Mouse (Mus musculus): ENCODE data around the gene Uchl1.

The Uchl1 gene

DNA sequence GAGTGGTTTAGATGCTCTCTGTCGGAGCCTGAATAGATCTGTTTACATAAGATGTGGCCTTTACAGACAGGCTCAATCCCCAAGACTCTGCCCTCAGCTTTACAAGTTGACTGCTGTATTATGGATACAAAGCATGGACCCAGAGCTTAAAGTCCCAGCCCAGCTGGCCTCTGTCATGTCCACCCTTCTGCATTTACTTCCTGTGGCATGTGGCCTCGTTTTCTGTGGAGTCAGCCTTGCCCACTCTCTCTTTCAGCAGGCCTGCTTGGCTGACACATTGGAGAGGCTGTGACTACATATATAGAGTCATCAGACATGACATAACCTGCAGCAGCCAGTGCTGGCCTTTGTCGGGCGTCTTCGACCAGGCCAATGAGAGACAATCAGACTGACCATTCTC lies 32.0 kb downstream of the Uchl1 start:
- DNase-seq (ENCODE audit: low read depth), result no peak

DNA sequence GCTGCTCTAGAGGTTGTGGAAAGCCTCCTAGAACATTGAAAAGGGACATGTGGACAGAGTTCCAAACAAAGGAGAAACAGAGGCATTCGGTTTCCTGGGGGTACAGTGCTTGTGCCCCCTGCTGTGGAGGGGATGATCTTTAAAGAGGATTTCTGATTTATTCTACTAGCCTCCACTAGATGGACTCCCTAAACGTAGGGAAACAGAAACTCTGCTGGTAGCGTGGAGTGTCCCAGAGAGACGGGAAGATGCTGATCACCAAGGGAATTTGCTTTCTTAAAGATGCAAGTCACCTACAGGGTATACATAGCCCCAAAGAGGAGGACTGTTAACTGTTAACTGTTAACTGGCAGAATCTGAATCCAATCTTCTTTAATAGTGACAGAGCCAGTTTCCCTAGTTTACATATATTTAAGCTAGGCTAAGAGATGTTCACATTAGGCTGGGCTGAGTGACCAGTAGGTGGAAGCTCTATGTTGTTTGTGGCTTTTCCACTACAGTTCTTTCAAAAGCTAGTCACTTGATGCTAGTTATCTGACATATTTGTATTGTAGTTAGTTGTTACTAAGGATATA lies 34.6 kb downstream of the Uchl1 start:
- no peak for DNase-seq (ENCODE audit: low read depth)

DNA sequence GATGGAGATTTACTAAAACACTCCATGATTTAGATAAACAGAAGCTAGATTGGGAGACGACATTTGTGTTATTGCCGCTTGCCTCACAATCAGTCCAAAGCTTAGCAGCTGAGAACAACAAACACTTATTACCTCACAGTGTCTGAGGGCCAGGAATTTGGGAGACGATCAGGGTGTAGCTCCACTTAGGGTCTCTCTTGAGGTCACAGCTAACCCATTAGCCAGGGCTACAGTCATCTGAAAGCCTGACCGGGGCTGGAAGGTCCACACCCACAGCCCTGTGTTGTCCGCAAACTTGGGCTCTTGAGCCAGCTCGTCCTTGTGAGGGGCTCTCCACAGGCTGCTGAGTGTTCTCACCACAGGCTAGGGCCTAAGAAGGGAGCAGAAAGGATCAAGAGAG lies 36.9 kb downstream of the Uchl1 start:
- DNase-seq (ENCODE audit: low read depth), result no peak

DNA sequence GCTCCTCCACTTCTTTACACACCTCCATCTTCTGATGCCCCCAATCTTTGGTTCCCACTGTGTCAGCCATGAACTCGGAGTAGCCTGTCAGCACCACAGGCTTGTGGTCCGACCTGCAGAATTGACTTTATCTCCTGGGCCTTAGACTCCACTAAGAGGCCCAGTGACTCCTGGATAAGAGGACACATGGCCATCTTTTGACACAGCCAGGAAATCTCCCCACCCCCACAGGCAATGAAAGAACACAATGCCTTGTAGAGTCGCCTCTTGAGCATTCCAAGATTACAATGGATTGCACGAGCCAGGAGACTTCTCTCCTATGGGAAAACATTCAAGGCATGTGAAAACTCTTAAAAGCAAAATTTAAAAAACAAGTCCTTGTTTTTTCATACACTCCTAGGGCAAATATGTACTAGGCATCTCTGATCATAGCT lies 39.6 kb downstream of the Uchl1 start:
- no peak for DNase-seq (ENCODE audit: low read depth)

DNA sequence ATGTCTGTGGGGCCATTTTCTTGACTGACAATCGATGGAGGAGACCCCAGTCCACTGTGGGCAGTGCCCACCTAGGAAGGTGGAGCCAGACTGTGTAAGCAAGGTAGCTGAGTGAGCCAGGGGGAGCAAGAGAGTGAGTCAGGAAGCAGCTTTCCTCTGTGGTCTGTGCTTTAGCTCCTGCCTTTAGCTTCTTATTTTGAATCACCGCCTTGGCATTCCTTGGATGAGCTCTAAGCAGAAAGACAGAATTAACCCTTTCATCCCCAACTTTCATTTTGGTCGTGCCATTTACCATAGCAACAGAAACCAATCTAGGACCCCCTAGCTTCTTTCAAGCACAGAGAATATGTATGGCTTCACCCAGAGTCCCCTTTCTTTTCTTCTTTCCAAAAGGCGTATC lies 42.0 kb downstream of the Uchl1 start:
- no peak for DNase-seq (ENCODE audit: low read depth)

DNA sequence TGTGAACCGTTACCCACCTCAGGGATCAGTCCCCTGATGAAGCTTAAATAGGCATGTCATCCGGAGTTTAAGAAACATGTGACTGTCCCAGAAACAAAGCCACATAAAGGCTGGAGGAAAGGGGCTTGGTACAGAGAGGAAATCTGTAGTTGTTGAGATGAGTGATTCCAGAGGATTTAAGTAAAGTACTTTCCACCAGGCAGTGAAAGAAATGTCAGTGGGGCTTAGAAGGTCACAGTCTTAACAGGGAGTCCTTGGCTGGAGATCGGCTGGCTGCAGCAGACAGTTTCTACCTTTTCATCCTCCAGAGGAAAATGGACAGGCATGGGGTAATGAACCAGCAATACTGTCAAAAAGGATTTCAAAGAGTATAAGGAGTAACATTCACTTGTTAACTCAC lies 42.5 kb downstream of the Uchl1 start:
- no peak for DNase-seq (ENCODE audit: low read depth)

DNA sequence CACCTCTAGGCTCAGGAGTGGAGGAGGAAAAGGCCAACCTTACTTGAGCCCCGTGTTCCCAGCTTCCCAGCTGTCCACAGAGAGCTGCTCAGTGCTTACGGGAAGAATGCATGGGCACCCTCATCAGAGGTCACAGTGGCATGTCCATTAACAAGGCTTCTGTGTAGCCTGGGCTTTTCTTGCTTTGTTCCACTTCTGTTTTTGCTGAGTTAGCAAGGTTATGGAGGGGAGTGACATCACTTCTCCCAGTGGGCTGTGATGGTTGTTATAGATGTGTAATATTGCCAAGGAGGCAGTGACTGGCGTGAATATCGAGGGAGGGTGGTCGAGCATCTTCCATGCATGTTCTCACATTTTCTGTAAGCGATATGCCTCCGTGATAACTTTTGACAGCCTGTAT lies 43.0 kb downstream of the Uchl1 start:
- no peak for DNase-seq (ENCODE audit: low read depth)

DNA sequence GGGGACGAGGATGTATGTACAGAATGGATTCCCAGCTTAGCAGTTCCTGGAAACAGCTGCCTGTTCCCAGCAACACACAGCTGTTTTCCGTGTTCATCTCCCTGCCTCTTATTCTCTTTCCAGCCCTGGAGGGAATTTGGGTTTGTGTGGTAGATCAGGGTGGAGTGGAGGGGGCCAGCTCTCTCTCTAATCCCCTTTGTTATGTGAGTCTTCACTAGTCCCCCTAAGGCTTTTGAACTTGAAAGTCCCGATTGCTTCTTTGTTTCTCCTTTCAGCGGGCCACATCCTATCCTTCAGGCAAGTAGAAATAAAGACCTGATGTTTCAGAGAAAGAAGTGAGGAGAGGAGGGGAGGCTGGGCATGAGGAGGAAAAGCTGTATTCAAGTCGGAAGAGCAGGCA lies 45.0 kb downstream of the Uchl1 start:
- no peak for DNase-seq (ENCODE audit: low read depth)

DNA sequence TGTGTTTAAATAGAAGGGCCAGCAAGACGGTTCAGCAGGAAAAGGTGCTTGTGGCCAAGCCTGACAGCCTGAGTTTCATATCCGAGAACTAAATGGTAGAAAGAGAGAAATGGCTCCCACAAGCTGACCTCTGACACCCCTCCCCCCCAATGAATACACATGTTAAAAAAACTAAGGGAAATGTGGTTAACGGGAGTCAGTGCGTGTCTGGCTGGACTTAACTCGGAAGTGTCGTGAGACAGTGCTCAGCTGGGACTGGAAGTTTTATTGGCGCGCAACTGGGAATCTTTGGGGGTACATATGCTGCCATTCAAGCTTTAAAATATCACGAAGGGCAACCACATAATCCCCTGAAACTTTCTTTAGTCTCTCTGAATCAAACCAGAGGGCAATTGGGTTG lies 46.7 kb downstream of the Uchl1 start:
- DNase-seq (ENCODE audit: low read depth), result no peak

DNA sequence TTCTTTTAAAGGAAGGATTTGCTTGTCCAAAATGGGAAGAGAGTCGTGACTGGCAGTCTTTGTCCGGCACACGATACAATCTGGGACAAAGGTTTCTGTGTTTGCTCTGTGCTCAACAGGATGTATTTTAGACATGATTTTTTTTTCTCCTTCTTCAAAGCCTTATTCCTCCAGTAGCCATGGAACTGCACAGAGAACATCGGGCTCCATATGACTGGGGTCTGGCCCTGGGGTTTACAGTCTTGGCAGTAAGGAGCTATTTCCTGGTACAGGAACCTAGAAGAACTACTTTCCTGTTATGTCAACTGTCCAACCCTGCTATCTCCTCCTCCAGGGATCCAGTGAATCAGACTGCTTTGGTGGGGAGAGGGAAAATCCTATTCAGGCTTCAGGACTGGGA lies 47.1 kb downstream of the Uchl1 start:
- DNase-seq (ENCODE audit: low read depth), result no peak

DNA sequence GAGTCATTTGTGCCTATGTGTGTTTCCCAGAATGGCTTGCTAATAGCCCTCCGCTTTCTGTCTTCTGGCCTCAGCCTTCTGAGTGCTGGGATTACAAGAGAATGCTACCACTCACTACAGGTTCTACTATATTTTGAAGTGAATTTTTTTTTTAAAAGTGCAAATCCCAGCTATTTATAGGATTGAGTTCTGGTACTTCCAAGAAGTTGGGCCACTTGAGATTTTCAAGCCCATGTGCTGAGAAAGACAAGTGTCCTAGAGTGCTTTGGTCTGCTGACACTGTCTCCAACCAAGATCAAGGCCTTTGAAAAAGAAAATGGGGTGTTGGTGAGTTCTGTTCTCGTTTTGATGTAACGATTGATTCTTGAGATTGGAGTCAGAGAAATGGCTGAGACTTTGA lies 47.7 kb downstream of the Uchl1 start:
- DNase-seq (ENCODE audit: low read depth), result no peak

DNA sequence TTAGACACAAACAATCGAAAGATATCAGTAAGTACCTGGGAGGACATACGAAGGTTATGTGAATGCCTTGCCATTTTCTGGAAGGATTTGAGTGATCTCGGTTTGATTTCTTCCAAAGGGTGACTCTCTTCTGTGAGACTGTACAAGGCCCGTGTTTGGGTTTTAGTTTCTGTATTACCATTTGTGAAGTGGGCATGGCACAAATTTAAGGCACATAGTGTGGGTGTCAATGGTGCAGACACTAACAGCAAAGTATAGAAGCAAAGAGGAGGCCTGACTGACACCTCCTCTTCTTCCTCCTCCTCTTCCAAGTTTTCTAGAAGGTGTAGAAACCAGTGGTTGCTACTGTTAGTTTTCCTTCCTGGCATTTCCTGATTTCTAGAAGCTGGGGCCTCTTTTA lies 53.4 kb downstream of the Uchl1 start:
- no peak for DNase-seq (ENCODE audit: low read depth)

DNA sequence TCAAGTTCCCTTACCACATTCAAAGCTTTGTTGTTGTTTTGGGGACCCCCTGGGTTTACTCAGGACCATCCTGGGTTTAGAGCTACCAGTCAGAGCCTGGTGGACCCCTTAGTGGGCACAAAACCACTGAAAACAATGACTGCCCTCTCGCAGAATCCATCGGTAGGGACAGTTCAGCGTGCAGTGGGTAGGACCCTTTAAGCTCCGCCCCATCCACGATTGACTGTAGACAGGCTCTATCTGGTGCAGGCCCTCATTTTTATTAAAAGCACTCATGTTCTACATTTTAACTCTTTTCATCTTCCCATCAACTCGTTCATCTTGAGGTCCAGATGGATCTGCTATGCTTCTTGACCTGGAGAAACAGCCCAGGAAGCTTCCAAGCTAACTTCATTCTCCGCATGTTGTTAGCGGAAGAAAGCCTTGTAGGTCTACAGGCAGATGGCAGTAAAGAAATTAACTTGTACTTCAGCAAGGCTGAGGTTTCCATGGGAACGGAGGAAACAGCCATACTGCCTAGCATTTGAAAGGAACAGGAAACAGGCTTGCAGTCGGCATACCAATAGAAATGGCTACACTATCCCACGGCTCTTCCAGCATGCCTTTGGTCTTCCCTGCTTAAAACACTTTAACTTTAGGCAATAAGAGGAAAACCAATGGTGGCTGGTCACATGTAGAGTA lies 54.9 kb downstream of the Uchl1 start:
- no peak for DNase-seq (ENCODE audit: low read depth)

DNA sequence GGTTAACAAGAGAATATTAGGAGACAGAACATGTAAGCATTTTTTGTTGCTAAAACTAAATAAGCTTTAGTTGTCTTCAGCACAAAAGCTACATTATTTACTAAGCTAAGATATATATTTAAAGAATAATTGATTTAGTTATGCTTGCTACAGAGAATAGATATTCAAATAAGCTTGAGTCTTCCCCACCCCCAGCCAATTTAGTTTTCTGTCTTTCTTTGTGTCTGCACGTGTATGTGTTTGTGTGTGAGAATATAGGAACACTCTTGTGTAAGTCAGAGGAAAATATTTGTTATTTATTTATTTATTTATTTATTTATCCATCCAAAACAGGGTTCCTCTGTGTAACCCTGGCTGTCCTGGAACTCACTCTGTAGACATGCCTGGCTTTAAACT lies 55.4 kb downstream of the Uchl1 start:
- no peak for DNase-seq (ENCODE audit: low read depth)

DNA sequence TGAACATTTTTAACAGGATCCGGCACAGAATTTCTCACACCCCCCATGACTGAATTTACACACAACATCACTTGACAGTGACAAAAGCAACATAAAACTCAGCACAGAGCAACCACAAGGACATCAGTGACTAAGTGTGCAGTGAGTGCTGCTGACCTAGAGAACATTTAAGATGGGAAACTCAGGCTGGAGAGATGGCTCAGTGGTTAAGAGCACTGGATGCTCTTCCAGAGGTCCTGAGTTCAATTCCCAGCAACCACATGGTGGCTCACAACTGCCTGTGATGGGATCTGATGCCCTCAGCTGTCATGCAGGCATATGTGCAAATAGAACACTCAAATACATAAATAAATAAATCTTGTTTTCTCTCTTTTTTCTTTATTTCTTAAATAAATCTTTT lies 57.7 kb downstream of the Uchl1 start:
- no peak for DNase-seq (ENCODE audit: low read depth)

Measured in 416B (cell line).